Mouse (Mus musculus): ENCODE measurements around the gene Parp11. TPM values are rescaled to one million over a fixed set of nuclear protein-coding genes. Genes with fewer than 3 reads are reported as not detected.

Gene Parp11
- polyA plus RNA-seq, 1 experiment, result 4.3 TPM

DNA sequence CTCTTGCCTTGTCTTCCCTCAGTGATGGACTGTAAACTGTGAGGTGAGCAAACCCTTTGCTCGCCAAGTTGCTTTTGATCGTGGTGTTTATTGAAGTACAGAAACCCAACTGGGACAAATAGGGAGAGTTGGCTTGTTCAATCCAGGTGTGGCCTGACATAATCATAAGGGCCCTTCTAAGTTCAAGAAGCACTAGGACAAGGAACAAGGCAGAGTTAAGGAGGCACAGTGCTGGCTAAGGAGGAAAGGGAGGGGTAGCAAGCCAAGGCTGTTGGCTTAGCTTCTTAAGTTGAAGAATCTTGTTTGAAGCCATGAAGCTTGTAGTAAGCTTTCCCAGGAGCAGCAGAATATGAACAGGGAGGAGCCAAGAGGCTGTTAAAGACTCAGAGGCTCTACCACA lies 13.1 kb downstream of the Parp11 start:
- Histone ChIP-seq H3K4me3 (no peak overlapping the region), H3K4me2 (ENCODE audit: low read depth) (no peak overlapping the region), H3K36me3 (ENCODE audit: control insufficient read depth, insufficient read depth) (no peaks in the 10 kb centered on the region), H3ac (ENCODE audit: control insufficient read depth, insufficient read length) (no peak overlapping the region), H3K27me3 (ENCODE audit: control insufficient read depth, insufficient read depth, insufficient read length) (no peaks in the 10 kb centered on the region), H3K79me2 (ENCODE audit: control insufficient read depth, insufficient read depth) (no peaks in the 10 kb centered on the region)
- TF ChIP-seq CEBPB (IDR thresholded peaks at IDR 0.05; ENCODE audit: insufficient read depth, poor library complexity, severe bottlenecking) (no peak), MAX (IDR thresholded peaks at IDR 0.05; ENCODE audit: low read depth) (no peak), POLR2AphosphoS2 (IDR thresholded peaks at IDR 0.05; ENCODE audit: insufficient read length, low read depth) (no peak), TCF12 (IDR thresholded peaks at IDR 0.05; ENCODE audit: insufficient read depth, poor library complexity, severe bottlenecking) (no peak), USF1 (IDR thresholded peaks at IDR 0.05; ENCODE audit: low read depth) (no peak), MYOD1 (IDR thresholded peaks at IDR 0.05; ENCODE audit: control insufficient read depth in 1 of 3, insufficient read length in 2 of 3, low read depth in 2 of 3) (no peak), SRF (IDR thresholded peaks at IDR 0.05; ENCODE audit: control insufficient read depth, insufficient read length, low read depth) (no peak), MYOG (IDR thresholded peaks at IDR 0.05; ENCODE audit: control insufficient read depth in 1 of 3, insufficient read depth in 1 of 3, insufficient read length in 2 of 3, low read depth in 2 of 3) (no peak), TCF3 (IDR thresholded peaks at IDR 0.05; ENCODE audit: insufficient read length, low read depth) (no peak), E2F4 (IDR thresholded peaks at IDR 0.05; ENCODE audit: insufficient read depth) (no peak), POLR2A (IDR thresholded peaks at IDR 0.05; ENCODE audit: insufficient read length, low read depth) (no peak), REST (IDR thresholded peaks at IDR 0.05; ENCODE audit: insufficient read depth, insufficient read length) (no peak)

DNA sequence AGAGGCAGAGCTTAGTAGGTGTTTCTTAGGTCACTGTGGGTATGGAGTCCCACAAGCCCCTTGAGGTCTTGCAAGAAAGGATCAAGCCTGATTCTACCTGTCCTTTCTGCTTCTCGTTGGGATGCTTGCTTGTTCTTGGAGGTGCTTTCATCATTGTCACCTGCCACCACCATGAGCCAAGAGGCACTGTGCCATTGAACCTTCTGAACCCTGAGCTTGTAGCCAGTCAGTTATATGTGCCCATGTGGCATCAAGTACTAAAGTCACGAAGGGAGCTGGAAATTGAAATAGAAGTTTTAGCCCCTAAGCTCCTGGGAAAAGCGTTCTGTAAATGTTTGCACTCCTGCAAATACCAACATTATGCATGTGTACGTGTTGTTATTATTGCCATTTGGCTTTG lies 14.9 kb downstream of the Parp11 start:
- Histone ChIP-seq H3K4me3 (no peak overlapping the region), H3K27me3 (ENCODE audit: control insufficient read depth, insufficient read depth, insufficient read length) (no peaks in the 10 kb centered on the region)

DNA sequence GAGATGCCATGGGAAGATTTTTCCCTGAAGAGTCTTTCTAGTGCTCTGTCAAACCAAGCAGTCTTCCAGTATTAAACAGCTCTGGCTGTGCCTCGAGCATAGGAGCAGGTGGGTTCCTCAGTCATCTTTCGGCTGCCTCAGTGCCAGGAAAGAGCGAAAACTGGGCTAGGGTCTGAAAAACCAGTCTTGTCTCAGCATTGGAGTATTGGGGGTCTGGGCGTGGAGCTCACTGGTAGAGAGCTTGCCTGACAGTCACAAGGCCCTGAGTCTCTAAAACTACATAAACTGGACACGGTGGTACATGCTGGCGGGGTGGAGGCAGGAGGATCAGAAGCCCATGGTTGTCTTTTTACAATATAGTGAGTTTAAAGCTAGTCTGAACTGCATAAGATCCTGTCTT lies 15.6 kb downstream of the Parp11 start:
- Histone ChIP-seq H3K4me2 (ENCODE audit: low read depth) (no peak overlapping the region), H3ac (ENCODE audit: control insufficient read depth, insufficient read length) (no peak overlapping the region), H3K79me2 (ENCODE audit: control insufficient read depth, insufficient read depth) (no peaks in the 10 kb centered on the region), H3K4me3 (no peak overlapping the region), H3K36me3 (ENCODE audit: control insufficient read depth, insufficient read depth) (no peaks in the 10 kb centered on the region), H3K27me3 (ENCODE audit: control insufficient read depth, insufficient read depth, insufficient read length) (no peaks in the 10 kb centered on the region)
- no peak for TF ChIP-seq REST (IDR thresholded peaks at IDR 0.05; ENCODE audit: insufficient read depth, insufficient read length)
- TF ChIP-seq TCF12 (IDR thresholded peaks at IDR 0.05; ENCODE audit: insufficient read depth, poor library complexity, severe bottlenecking), result no peak
- no peak for TF ChIP-seq TCF3 (IDR thresholded peaks at IDR 0.05; ENCODE audit: insufficient read length, low read depth)
- no peak for TF ChIP-seq SRF (IDR thresholded peaks at IDR 0.05; ENCODE audit: control insufficient read depth, insufficient read length, low read depth)
- TF ChIP-seq POLR2AphosphoS2 (IDR thresholded peaks at IDR 0.05; ENCODE audit: insufficient read length, low read depth), result no peak
- no peak for TF ChIP-seq MYOD1 (IDR thresholded peaks at IDR 0.05; ENCODE audit: control insufficient read depth in 1 of 3, insufficient read length in 2 of 3, low read depth in 2 of 3)
- no peak for TF ChIP-seq CEBPB (IDR thresholded peaks at IDR 0.05; ENCODE audit: insufficient read depth, poor library complexity, severe bottlenecking)
- TF ChIP-seq E2F4 (IDR thresholded peaks at IDR 0.05; ENCODE audit: insufficient read depth), result no peak
- TF ChIP-seq MAX (IDR thresholded peaks at IDR 0.05; ENCODE audit: low read depth), result no peak
- TF ChIP-seq POLR2A (IDR thresholded peaks at IDR 0.05; ENCODE audit: insufficient read length, low read depth), result no peak

More for the DNA sequence above, 14.9 kb downstream of the Parp11 start:
- Histone ChIP-seq H3K79me2 (ENCODE audit: control insufficient read depth, insufficient read depth) (no peaks in the 10 kb centered on the region), H3K4me2 (ENCODE audit: low read depth) (no peak overlapping the region), H3ac (ENCODE audit: control insufficient read depth, insufficient read length) (no peak overlapping the region), H3K36me3 (ENCODE audit: control insufficient read depth, insufficient read depth) (no peaks in the 10 kb centered on the region)
- no peak for TF ChIP-seq E2F4 (IDR thresholded peaks at IDR 0.05; ENCODE audit: insufficient read depth)
- no peak for TF ChIP-seq REST (IDR thresholded peaks at IDR 0.05; ENCODE audit: insufficient read depth, insufficient read length)
- TF ChIP-seq MYOG (IDR thresholded peaks at IDR 0.05; ENCODE audit: control insufficient read depth in 1 of 3, insufficient read depth in 1 of 3, insufficient read length in 2 of 3, low read depth in 2 of 3), result no peak
- TF ChIP-seq POLR2AphosphoS2 (IDR thresholded peaks at IDR 0.05; ENCODE audit: insufficient read length, low read depth), result no peak
- TF ChIP-seq TCF12 (IDR thresholded peaks at IDR 0.05; ENCODE audit: insufficient read depth, poor library complexity, severe bottlenecking), result no peak
- no peak for TF ChIP-seq MAX (IDR thresholded peaks at IDR 0.05; ENCODE audit: low read depth)
- TF ChIP-seq MYOD1 (IDR thresholded peaks at IDR 0.05; ENCODE audit: control insufficient read depth in 1 of 3, insufficient read length in 2 of 3, low read depth in 2 of 3), result no peak

DNA sequence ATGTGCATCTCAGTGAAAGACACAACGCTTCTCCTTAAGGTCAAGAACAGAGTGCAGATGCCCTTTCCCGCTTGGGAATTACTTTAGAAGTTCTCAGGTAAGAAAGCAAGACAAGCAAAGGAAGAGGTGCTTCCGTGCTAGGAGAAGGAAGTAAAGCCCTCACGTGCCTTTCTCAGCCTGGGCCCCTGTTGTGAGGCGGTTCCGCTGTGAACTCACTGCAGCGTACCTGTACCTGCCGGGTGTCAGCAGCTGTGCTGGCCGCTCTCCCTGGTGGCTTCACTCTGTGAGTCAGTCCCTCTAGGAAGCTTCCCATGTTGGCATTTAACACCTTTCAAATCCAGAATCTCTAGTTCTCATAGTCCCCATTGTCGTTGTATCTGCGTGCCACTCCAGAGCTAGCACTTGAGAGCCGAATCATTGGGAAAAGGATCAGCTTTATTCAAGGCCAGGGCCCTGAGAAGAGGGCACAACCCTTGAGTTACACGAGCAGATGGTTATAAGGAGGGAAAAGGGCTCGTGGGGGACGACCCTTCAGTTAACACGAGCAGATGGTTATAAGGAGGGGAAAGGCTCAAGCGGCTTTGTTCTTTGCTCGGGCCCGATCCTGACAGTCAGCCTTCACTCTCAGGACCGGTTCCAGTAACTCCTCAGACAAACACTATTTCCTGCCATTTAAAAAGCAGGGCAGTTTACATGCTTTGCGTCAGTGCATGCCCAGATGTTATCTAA lies 16.8 kb downstream of the Parp11 start:
- Histone ChIP-seq H3K36me3 (ENCODE audit: control insufficient read depth, insufficient read depth) (no peaks in the 10 kb centered on the region), H3K4me3 (no peak overlapping the region), H3ac (ENCODE audit: control insufficient read depth, insufficient read length) (no peak overlapping the region), H3K79me2 (ENCODE audit: control insufficient read depth, insufficient read depth) (no peaks in the 10 kb centered on the region), H3K4me2 (ENCODE audit: low read depth) (no peak overlapping the region), H3K27me3 (ENCODE audit: control insufficient read depth, insufficient read depth, insufficient read length) (no peaks in the 10 kb centered on the region)
- TF ChIP-seq CEBPB (IDR thresholded peaks at IDR 0.05; ENCODE audit: insufficient read depth, poor library complexity, severe bottlenecking), result no peak
- TF ChIP-seq MYOG (IDR thresholded peaks at IDR 0.05; ENCODE audit: control insufficient read depth in 1 of 3, insufficient read depth in 1 of 3, insufficient read length in 2 of 3, low read depth in 2 of 3), result no peak
- no peak for TF ChIP-seq TCF3 (IDR thresholded peaks at IDR 0.05; ENCODE audit: insufficient read length, low read depth)
- no peak for TF ChIP-seq E2F4 (IDR thresholded peaks at IDR 0.05; ENCODE audit: insufficient read depth)
- no peak for TF ChIP-seq MYOD1 (IDR thresholded peaks at IDR 0.05; ENCODE audit: control insufficient read depth in 1 of 3, insufficient read length in 2 of 3, low read depth in 2 of 3)
- TF ChIP-seq TCF12 (IDR thresholded peaks at IDR 0.05; ENCODE audit: insufficient read depth, poor library complexity, severe bottlenecking), result no peak

DNA sequence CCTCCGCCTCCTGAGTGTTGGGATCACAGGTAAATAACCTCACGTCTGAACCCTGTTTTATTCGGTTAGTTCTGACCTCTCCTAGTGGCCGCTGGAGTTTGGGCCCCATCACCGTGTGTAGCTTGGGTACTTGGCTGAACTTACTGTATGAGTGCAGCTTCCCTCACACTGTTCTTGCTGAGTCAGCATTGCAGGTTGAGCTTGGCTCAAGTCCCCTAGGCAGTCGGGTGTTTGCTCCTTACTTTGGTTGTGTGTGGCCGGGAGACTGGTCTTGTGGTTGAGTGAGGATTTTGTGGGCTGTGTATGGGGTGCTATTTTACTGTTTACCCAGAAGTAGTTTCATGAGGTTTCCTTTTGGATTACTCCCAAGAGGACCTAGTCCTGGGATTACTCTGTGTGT lies 17.9 kb downstream of the Parp11 start:
- TF ChIP-seq REST (IDR thresholded peaks at IDR 0.05; ENCODE audit: insufficient read depth, insufficient read length) (no peak), POLR2AphosphoS2 (IDR thresholded peaks at IDR 0.05; ENCODE audit: insufficient read length, low read depth) (no peak), POLR2A (IDR thresholded peaks at IDR 0.05; ENCODE audit: insufficient read length, low read depth) (no peak), SRF (IDR thresholded peaks at IDR 0.05; ENCODE audit: control insufficient read depth, insufficient read length, low read depth) (no peak), TCF3 (IDR thresholded peaks at IDR 0.05; ENCODE audit: insufficient read length, low read depth) (no peak), MAX (IDR thresholded peaks at IDR 0.05; ENCODE audit: low read depth) (no peak), E2F4 (IDR thresholded peaks at IDR 0.05; ENCODE audit: insufficient read depth) (no peak), MYOG (IDR thresholded peaks at IDR 0.05; ENCODE audit: control insufficient read depth in 1 of 3, insufficient read depth in 1 of 3, insufficient read length in 2 of 3, low read depth in 2 of 3) (no peak), MYOD1 (IDR thresholded peaks at IDR 0.05; ENCODE audit: control insufficient read depth in 1 of 3, insufficient read length in 2 of 3, low read depth in 2 of 3) (no peak), TCF12 (IDR thresholded peaks at IDR 0.05; ENCODE audit: insufficient read depth, poor library complexity, severe bottlenecking) (no peak), CEBPB (IDR thresholded peaks at IDR 0.05; ENCODE audit: insufficient read depth, poor library complexity, severe bottlenecking) (no peak), USF1 (IDR thresholded peaks at IDR 0.05; ENCODE audit: low read depth) (no peak)
- H3K79me2 ChIP-seq (ENCODE audit: control insufficient read depth, insufficient read depth), result no peaks in the 10 kb centered on the region
- no peak overlapping the region for H3K4me2 ChIP-seq (ENCODE audit: low read depth)
- no peak overlapping the region for H3ac ChIP-seq (ENCODE audit: control insufficient read depth, insufficient read length)
- H3K27me3 ChIP-seq (ENCODE audit: control insufficient read depth, insufficient read depth, insufficient read length), result no peaks in the 10 kb centered on the region
- H3K36me3 ChIP-seq (ENCODE audit: control insufficient read depth, insufficient read depth), result no peaks in the 10 kb centered on the region
- no peak overlapping the region for H3K4me3 ChIP-seq

Data from myocyte (in vitro differentiated cells).